Mouse (Mus musculus): ENCODE results near the gene Zfp119b.
"Not testable (repeated sequence)": the region's sequence is repeated elsewhere in the genome, so short reads cannot be mapped to it uniquely, and the experiment has no call there.

The Zfp119b gene

DNA sequence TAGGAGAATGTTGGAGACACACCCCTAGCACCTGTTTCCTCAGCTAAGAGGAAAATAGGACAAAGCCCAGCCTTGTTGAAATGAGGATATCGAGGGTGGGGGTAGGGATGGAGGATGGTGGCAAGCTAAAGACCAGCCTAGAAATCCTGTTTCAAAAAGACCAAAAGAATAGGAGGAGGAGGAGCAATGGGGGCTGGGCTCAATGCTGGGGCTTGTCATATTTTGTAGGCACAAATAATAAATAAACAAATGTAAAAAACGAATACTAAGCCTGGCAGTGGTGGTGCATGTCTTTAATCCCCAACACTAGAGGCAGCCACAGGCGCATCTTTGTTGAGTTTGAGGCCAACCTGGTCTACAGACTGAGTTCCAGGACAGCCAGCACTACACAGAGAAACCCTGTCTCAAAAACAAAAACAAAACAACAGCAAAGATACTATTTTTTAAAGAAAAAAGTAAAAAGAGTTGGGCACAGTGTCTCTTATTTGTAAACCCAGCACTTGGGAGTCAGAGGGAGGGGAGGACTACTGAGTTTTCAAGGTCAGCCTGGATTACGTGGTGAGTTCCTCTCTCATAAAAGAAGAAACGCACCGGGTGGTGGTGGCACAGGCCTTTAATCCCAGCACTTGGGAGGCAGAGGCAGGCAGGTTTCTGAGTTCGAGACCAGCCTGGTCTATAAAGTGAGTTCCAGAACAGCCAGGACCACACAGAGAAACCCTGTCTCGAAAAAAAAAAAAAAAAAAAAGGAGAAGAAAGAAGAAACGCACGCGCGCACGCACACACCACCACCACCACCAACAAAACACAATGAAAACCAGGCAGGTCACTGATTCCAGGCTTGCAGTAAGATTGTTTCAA, 8.7 kb upstream of the Zfp119b start:
- DNase-seq (ENCODE audit: low spot score in 2 of 2) = no peak

DNA sequence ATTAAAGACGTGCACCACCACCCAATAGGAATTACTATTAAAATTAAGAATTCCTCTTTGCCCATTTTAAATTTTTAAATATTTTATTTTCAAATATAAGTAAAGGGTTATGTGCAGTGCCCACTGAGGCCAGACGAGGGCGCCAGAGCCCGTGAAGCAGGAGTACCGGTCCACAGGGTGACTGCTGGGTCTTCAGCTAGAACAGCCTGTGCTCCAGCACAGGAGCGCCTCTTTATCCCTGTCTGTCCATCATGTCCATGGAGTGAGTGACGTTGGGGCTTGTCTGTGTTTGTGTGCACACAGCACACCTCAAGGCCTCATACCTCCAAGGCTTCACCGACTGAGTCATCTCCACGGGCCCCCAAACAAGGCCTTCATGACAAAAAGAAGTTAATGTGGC, 7.9 kb upstream of the Zfp119b start:
- DNase-seq (ENCODE audit: low spot score in 2 of 2) = no peak

DNA sequence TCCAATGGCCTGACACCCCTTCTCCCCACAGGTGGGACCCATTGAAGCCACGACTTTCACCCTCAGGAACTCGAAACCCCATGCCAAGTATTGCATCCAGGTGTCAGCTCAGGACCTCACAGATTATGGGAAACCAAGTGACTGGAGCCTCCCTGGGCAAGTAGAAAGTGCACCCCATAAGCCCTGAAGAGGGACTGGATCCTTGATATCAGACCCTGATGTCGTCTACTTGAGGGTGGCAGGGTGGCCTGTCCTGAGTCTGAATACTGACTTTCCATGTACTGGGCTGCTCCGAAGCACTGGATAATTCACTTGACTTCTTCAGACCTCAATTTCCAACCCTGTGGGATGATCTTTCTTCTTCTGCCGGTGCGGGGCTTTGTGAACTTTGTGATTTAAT, 7.3 kb upstream of the Zfp119b start:
- DNase-seq (ENCODE audit: low spot score in 2 of 2) = no peak

DNA sequence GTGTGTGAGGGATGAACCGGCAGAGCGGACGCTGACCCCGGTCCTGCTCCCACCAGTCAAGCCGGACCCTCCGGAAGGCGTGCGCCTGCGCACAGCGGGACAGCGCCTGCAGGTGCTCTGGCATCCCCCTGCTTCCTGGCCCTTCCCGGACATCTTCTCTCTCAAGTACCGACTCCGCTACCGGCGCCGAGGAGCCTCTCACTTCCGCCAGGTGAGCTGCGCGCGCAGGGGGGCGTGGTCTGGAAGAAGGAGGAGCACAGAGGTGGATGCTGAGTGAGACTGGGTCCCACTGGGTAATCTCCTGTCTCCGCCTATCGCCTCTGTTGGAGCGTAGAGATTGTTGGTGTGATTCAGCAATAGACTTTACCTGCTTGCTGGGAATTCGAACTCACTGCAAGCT, 6.8 kb upstream of the Zfp119b start:
- DNase-seq (ENCODE audit: low spot score in 2 of 2) = peak; percentile 78 to 79

DNA sequence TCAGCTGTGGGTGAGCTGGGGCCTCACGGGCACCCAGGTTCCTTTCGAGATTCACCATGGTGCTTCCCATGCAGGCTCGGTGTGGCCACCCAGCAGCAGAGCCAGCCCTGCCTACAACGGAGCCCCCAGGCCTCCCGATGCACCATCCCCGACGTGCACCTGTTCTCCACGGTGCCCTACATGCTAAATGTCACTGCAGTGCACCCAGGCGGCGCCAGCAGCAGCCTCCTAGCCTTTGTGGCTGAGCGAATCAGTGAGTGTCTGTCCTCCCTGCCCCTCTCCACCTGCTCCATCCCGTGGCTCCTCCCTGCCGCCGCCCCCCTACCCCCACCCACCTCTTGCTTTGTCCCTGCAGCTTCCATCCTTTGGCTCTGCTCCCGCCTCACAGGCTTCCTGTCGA, 4.9 kb upstream of the Zfp119b start:
- DNase-seq (ENCODE audit: low spot score in 2 of 2) = no peak

DNA sequence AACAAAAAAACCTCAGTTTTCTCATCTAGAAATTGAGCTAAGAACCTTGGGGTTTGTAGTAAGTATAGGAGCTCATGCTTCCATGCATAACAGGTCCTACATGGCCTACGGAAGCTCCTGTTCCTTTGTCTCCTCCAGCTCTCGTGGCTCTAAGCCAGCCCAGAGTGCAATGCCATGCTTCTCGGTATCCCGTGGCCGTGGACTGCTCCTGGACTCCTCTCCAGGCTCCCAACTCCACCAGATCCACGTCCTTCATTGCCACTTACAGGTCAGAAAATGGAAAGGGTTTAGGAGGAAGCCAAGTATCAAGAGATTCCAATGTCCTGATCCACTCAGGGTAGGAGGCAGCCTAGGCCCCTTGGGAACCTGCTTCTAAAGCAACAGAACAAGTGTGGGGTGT, 4.5 kb upstream of the Zfp119b start:
- no peak for DNase-seq (ENCODE audit: low spot score in 2 of 2)

DNA sequence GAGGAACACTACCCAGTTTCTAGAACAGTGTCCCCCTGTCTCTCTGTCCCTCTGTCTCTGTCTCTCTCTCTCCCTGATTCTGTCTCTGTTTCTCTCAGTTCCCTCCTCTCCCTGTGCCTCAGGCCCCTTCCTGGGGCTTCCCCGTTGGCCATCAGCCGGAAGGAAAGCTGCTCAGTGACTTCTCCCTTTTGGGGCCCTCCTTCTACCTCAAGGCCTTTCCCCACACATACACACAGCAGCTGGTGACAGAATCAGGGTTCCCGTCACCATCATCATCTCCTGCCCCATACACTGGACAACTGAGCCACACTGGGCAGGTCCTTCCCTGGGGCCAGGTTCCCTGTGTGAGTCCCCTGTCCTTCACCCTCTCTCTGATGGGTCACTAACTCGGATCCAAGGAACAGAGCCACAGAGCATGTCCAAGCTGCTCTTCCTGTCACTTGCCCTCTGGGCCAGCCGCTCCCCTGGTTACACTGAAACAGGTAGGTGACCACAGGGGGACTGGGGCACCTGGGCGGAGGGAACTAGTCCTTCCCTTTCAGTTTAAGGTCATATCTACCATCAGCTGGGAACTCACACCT, 3.2 kb upstream of the Zfp119b start, which contains the start of gene Ebi3:
TSS of gene Ebi3 (plus strand) at position 194 of the 581 bp plus-strand sequence.
- DNase-seq (ENCODE audit: low spot score in 2 of 2) = no peak

DNA sequence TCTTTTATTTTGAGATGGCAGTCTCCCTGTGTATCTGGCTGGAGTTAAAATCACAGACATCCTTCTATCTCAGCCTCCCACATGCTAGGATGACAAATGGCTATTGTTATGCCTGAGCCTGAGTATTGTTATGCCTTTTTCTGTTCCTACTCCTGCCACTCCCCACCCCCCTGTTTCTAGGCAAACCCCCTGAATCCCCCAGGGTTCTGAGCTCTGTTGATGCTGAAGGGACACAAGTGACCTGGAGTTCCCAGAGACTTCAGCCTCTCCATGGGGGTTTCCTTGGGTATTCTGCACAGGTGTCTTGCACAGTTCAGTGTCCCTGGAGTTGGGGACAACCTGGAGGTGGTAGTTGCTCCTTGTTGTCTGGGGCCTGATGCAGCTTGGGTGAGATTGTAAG, 2.7 kb upstream of the Zfp119b start:
- DNase-seq (ENCODE audit: low spot score in 2 of 2) = no peak

DNA sequence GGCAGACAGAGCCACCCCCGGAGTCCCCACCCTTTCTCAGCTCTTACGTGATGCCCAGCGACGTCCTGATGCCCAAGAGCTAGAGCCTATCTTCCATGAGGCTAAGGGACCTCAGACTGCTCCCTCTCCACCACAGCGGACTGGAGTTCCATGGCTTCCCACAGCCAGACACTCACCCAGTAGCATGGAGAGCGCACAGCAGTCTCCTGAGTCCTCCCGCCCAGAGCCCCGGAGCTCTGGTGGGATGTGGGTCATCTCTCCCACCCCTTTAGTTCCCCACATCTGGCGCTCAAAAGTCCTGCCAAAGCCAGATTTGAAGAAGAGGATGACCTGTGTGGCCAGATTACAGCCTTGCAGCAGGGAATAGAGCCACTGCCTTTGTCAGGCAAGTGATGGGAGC, 1.3 kb upstream of the Zfp119b start:
- no peak for DNase-seq (ENCODE audit: low spot score in 2 of 2)

DNA sequence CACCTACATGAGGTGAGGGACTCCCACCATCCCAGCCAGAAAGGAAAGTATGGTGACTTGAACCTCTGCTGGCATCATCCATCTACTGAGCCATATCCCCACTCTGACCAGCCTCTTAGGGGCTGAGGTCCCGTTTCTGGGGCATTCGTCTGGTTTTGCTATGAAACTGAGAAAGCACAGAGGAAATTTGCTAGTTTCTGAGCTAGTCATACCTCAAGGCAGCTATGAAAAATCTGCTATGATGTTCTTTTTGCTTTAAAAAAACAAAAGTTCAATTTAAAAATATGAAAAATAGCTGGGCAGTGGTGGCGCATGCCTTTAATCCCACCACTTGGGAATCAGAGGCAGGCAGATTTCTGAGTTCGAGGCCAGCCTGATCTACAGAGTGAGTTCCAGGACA, 653 bp downstream of the Zfp119b start:
- DNase-seq (ENCODE audit: low spot score in 2 of 2) = no peak

DNA sequence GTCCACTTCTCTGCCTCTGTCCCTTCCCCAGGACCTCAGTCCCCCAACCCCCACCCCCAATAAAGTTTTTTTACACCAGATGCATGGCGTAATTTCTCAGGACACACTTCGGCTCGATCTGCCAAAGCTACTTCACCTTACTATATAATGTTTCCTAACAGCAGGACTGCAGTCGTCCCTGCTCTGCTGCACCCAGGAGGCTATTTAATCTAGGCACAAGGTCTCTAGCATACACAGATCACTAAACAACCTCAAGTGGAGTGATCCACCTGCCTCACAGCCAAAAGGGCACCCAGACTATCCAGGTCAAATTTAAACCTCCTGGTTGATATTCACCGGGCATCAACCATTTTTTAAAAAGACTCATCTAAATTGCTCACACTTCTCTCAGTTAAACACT, 3.6 kb downstream of the Zfp119b start:
- DNase-seq (ENCODE audit: low spot score in 2 of 2) = no peak

DNA sequence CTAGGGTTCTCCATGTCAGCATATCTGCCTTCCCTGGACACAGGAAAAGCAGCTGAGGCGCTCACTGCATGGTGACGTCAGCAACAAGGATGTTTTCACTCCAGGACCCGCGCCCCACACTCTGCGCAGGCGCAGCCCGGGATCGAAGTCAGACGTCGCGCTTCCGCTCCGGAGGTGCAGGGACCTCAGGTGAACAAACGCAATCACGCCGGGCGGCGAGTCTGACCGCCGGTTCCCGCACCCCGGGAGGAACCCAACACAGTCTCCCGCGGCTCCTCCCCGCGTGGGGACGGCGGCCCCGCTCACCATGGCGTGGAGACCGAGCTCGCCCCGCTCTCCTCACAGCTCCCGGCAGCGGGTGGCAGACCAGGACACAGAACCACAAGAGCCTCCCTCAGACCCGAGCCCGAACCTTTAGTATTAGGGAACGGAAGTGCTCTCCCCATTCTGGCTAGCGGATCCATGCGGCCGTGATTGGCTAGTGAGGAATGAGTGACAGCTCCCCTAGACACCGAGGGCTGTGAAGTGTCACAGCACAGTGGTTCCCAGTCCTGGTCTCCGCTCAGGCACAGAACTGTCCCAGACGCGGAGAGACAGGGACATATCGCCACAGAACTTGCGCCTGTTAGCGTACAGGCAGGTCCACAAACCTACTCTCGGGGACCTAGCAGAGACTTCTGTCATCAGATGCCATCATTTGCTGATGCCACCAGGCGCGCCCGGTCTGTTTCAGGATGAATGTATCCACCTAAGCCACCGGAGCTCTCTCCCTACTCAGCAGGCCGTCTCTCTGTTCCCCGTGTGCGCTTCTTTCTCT, 4.2 kb downstream of the Zfp119b start:
- peak; percentile 93 to 97 for DNase-seq (ENCODE audit: low spot score in 2 of 2)

DNA sequence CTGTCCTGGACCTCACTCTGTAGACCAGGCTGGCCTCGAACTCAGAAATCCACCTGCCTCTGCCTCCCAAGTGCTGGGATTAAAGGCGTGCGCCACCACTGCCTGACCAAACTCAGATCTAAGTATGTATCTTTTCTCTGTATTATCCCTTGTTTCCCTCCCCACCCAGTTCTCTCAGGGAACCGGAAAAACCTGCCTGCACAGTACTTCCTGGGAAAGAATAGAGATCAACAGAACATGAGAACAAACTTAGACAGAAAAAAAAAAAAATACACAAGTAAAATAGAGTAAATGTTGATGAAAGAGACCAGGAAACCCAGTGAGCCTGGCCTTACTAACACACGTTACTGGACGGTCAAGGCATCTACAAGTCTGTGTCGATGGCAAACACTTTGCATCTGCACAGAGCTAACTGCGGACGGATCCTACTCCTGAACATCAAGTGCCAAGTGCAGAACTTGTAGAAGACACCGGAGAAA, 4.9 kb downstream of the Zfp119b start:
- DNase-seq (ENCODE audit: low spot score in 2 of 2) = not testable (repeated sequence)

DNA sequence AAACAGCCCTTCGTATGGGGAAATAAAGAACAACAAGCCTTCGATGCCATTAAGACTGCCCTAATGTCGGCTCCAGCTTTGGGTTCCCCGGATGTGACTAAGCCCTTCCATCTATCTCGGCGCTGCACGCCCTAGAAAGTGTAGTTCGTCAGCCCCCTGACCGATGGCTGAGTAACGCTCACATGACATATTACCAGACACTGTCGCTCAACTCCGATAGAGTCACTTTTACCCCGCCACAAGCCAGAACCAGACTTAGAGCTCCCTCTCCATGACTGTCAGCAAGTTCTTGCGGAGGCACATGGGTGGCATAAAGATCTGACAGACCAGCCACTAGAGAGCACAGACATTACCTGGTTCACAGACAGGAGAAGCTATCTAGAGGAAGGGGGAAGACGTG, 16.1 kb downstream of the Zfp119b start:
- DNase-seq (ENCODE audit: low spot score in 2 of 2) = no peak

DNA sequence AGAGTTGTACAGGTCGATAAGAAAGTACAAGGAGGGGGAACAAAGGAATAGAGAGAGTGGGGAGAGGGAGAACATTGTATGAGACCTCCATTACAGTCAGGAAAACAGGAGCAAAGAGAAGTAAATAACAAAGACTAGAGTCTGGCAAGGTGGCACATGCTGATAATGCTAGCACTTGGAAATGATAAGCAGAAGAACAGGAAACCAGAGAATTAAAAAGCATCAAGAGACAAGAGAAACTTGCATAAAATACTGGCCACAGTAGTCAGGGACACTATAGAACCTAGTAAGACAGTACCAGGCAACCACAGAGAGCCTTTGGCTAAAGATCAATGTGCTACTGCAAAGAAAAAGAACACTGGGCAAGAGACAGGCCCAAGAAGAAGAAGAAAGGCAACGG, 16.7 kb downstream of the Zfp119b start:
- no peak for DNase-seq (ENCODE audit: low spot score in 2 of 2)

DNA sequence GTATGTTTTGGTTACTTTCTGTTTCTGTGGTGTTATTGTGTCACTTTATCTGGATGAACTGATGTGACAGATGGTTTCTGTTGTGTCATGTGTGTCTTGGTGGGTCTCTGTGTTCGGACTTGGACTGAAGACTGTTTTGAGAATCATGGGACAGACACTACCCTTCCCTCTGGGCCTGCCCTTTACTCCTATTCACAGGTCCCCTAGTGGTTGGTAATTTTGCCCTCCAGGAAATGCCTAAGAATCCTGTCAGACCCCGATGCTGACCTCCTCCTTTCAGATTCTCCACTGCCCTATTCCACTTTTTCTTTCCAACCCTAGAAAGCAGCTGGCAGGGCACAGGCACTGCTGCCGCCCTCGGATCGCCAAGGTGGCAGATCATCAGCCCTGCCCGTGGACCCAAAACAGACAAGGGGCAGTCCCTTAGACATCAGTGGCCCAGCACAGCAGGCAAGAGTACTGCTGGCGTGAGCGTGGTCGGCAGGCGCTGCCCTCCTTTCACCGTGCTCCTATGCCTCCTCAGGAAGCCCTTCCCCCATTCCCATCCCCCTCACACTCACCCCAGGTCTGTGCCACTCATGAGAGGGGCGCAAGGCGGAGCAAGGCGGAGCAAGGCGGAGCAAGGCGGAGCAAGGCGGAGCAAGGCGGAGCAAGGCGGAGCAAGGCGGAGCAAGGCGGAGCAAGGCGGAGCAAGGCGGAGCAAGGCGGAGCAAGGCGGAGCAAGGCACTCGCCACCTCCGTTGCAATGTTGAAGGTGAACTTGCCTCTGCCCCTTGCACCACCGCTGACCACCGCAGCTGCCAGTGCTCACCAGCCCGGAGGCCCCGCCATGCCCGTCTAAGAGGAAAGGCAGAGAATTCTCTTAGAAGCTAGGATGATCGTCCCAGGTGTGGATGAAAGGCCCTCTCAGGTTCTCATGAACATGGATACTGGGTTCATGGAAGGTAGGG, 17.5 kb downstream of the Zfp119b start:
- DNase-seq (ENCODE audit: low spot score in 2 of 2) = peak in 1 of 2 experiments; percentile 53

DNA sequence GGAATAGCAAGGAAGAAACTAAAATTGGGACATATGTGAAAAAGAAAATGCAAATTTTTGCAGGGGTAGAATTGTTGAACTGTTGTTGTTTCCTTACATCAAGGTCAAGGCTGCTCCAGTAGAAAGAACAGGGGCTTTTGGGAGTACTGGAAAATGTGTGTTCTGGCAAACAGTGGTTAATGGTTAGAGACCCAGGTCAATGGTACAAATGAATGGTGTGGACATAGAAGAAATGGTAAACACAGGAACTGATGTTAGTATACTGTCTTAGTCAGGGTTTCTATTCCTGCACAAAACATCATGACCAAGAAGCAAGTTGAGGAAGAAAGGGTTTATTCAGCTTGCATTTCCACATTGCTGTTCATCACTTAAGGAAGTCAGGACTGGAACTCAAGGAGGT, 42.6 kb downstream of the Zfp119b start:
- DNase-seq (ENCODE audit: low spot score in 2 of 2) = no peak

DNA sequence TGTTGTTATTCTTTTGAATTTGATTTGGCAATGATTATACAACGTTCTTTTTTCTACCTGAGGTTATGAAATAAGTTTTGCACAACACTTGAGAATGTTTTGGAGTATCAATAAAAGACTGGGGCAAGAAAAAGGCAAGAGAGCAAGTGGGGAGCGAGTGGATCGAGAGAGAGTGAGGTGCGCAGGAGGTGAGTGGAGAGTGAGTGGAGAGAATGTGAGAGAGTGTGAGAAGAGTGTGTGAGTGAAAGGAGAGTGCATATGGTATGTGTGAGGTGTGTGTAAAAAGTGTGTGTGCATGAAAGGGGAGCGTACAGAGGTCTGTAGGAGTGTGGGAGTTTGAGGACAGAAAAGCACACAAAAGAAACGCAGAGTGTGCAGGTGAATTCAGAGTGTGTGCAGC, 45.2 kb downstream of the Zfp119b start:
- no peak for DNase-seq (ENCODE audit: low spot score in 2 of 2)

DNA sequence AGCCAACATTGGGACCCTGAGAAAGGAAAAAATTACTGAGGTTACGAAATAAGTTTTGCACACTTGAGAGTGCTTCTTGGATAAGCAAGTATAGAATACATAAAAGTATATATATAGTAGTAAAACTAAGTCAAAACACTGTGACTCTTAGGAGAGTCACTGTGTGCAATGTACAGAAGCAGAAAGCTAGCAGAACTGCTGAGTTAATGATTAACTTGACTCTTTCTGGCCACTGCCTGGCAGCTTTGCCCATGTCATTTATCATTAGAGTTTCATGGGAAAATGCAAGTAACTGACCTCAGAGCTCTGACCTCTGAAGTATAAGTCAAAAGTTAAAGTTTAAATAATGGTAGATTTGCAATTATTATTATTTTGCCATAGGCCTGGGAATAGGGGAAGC, 45.6 kb downstream of the Zfp119b start:
- no peak for DNase-seq (ENCODE audit: low spot score in 2 of 2)

DNA sequence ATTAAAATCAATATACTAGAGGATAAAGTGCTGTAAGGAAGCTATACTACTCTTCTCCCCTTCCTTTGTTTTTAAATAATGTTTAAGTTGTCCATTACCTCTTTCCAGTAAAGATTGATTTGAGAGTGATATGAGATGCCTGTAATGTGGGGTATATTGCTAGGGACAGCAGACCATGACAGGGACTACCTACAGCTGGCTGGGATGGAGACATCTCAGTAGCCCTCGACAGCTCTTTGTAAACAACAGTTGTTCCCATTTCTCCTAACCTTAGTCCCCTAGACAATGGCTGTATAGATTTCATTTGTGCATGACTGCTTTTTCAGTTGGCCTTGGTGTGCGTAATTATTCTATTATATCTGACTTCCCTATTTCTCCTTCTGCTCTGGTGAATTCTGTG, 46.2 kb downstream of the Zfp119b start:
- no peak for DNase-seq (ENCODE audit: low spot score in 2 of 2)

DNA sequence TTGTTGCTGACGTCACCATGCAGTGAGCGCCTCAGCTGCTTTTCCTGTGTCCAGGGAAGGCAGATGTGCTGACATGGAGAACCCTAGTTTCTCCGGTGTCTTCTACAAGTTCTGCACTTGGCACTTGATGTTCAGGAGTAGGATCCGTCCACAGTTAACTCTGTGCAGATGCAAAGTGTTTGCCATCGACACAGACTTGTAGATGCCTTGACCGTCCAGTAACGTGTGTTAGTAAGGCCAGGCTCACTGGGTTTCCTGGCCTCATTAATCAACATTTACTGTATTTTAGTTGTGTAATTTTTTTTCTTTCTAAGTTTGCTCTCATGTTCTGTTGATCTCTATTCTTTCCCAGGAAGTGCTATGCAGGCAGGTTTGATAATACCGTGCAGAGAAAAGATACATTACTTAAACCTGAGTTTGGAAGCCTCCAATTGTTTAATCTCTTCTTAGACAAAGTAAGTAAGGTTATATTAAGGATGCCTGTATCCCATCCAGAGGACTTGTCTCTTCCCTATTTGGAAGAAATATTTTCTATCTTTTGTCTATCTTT, 56.8 kb downstream of the Zfp119b start:
- DNase-seq (ENCODE audit: low spot score in 2 of 2) = peak; percentile 18 to 22
